Mouse (Mus musculus) adrenal gland, postnatal 36 days (tissue): Measurements from ENCODE around the gene Pde1b. TPM values are rescaled to one million over a fixed set of nuclear protein-coding genes. Genes with fewer than 3 reads are reported as not detected.

Experiments
- DNase-seq, 2 experiments: peaks; one replicate each; pipeline ENCODE4 v3.0.0; 2021; ENCODE audit warnings: mixed read lengths in 1 of 2
- total RNA-seq, 2 experiments: library from RNA; stranded (reverse); gene quantifications; 2 replicates each; pipeline ENCODE4 v1.2.3; 2021

The Pde1b gene
- total RNA-seq, 2 experiments from 2014 or later = 2.5 to 8.7 TPM

GRCm38 (mm10) chr15:103549475-103549874, 46.6 kb downstream of the Pde1b start:
- no peak for DNase-seq

GRCm38 (mm10) chr15:103551053-103551452, 48.2 kb downstream of the Pde1b start:
- no peak for DNase-seq

GRCm38 (mm10) chr15:103552096-103552690, 49.4 kb downstream of the Pde1b start:
- peak; percentile 12 to 58 for DNase-seq

GRCm38 (mm10) chr15:103564981-103565380, 62.1 kb downstream of the Pde1b start, which contains the start of gene Glycam1:
Gene Glycam1, minus strand, starts transcription at chr15:103565081.
- no peak for DNase-seq

Other genes starting within 250 kb of the Pde1b start
- gene Nfe2, start 244.6 kb upstream of the Pde1b start, total RNA-seq = under 1 TPM; 0.16 to 0.43 TPM
- 100 to 1,000 TPM; 144 to 150 TPM for gene Copz1, start 230.3 kb upstream of the Pde1b start, total RNA-seq
- not detected for gene Gpr84, start 192.4 kb upstream of the Pde1b start, total RNA-seq
- gene Zfp385a, start 162.9 kb upstream of the Pde1b start, total RNA-seq = 10 to 100 TPM; 11.8 to 13.3 TPM
- gene Itga5, start 136.3 kb upstream of the Pde1b start, total RNA-seq = 10 to 100 TPM; 37.0 to 37.4 TPM
- gene Gtsf1, start 72.6 kb upstream of the Pde1b start, total RNA-seq = not detected
- gene Gtsf2, start 54.6 kb upstream of the Pde1b start, total RNA-seq = not detected
- gene Nckap1l, start 49.2 kb upstream of the Pde1b start, total RNA-seq = 1 to 10 TPM; 4.1 to 5.5 TPM
- 10 to 100 TPM; 16.6 to 19.9 TPM for gene Ppp1r1a, start 35.0 kb downstream of the Pde1b start, total RNA-seq
- gene Glycam1, start 62.0 kb downstream of the Pde1b start, total RNA-seq = not detected